Mouse (Mus musculus): ENCODE results near the gene Tmod1. TPM values are rescaled to one million over a fixed set of nuclear protein-coding genes. Genes with fewer than 3 reads are reported as not detected.

The Tmod1 gene
- polyA plus RNA-seq, 1 experiment = 22.7 TPM

DNA sequence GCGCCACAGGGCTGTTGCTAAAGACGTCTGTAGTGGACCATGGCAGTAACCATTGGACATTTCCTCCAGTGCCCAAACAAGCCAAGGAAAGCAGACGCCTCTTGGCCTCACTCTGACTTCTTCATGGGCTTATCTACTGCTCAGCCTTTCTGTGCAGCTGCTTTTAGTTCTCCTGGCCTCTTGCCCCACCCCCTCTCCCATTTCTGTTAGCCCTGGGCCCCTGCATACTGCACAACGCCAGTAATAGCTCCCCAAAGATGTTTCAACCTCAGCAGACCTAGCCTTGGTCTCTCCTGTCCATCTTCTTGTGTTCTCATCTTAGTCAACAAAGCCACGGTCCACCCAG is 3.7 kb downstream of the Tmod1 start:
- Histone ChIP-seq H3K27me3 (ENCODE audit: control insufficient read depth) (peaks cover 21% of the 10 kb centered on the region), H3K4me1 (ENCODE audit: control insufficient read depth) (peaks cover 81% of the 10 kb centered on the region), H3K9me3 (ENCODE audit: control insufficient read depth, low read length) (no peaks in the 10 kb centered on the region), H3K4me3 (replicated peaks) (peak overlapping the region; percentile 90), H3K36me3 (ENCODE audit: control insufficient read depth) (peaks cover 77% of the 10 kb centered on the region)
- TF ChIP-seq GATA1 (IDR thresholded peaks at IDR 0.05; ENCODE audit: low read length) (peak; percentile 32; the same call in 1 of the 2 replicates), TAL1 (IDR thresholded peaks at IDR 0.05; ENCODE audit: low read length) (no peak)

DNA sequence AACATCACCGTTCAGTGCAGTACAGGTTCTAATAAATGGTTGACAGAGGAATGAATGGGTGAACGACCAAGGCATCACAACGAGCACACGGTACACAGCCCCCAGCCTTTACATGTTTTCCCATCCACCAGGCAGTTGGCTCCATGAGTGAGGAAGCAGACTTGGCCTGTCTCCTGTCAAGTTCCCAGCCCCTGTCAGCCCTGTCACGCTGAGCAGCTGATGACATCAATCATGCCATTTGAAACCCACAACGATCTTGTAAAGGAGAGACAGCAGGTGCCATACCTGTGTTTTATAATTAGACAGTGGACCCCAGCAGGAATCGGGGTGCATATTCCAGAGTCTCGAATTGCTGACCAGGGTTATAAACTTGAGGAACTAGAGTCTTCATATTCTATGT is 4.6 kb downstream of the Tmod1 start:
- Histone ChIP-seq H3K9me3 (ENCODE audit: control insufficient read depth, low read length) (no peaks in the 10 kb centered on the region), H3K36me3 (ENCODE audit: control insufficient read depth) (peaks cover 86% of the 10 kb centered on the region), H3K4me3 (replicated peaks) (peak overlapping the region; percentile 90), H3K27me3 (ENCODE audit: control insufficient read depth) (peaks cover 12% of the 10 kb centered on the region), H3K4me1 (ENCODE audit: control insufficient read depth) (peaks cover 79% of the 10 kb centered on the region)
- no peak for TF ChIP-seq GATA1 (IDR thresholded peaks at IDR 0.05; ENCODE audit: low read length)
- TF ChIP-seq TAL1 (IDR thresholded peaks at IDR 0.05; ENCODE audit: low read length) = no peak

DNA sequence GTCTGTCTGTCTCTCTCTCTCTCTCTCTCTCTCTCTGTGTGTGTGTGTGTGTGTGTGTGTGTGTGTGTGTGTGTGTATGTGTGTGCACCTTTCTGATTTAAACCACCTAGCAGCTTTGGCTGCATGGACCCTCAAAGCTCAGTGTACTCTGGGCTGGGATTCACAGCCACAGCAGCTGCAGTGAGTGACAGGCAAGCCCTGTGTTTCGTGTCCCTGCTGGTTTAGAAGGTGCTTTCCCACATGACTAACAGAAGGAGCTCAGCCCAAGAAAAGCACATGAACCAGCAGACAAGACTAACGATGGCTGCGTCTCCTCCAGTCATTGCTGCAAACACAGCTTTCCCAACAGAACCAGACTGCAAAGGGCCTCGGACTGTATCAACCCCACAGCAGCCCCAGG is 9.2 kb downstream of the Tmod1 start:
- peaks cover 82% of the 10 kb centered on the region for H3K4me1 ChIP-seq (ENCODE audit: control insufficient read depth)
- no peaks in the 10 kb centered on the region; the same call in 1 of the 2 replicates for H3K27me3 ChIP-seq (ENCODE audit: control insufficient read depth)
- peaks cover 9% of the 10 kb centered on the region for H3K9me3 ChIP-seq (ENCODE audit: control insufficient read depth, low read length)
- H3K4me3 ChIP-seq (replicated peaks) = no peak overlapping the region
- H3K36me3 ChIP-seq (ENCODE audit: control insufficient read depth) = peaks cover 100% of the 10 kb centered on the region
- TF ChIP-seq GATA1 (IDR thresholded peaks at IDR 0.05; ENCODE audit: low read length) = no peak
- no peak for TF ChIP-seq TAL1 (IDR thresholded peaks at IDR 0.05; ENCODE audit: low read length)

DNA sequence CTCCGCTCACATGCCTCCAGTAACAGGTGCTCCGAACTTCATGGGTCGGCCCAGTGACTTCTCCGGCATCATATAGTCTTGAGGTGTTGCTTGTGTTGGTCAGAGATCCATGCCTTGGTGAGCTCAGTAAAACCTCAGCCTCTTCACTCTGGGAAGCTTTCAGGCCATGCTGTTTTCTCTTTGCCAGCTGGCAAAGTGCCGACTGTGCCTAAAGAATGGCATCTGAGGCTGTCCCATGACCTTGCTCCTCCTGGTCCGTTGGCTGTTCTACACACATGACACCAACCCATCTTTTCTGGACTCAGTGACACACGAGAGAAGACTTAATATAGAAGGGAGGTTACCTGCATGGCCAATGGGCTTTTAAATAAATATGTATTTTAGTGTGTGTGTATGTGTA is 9.7 kb downstream of the Tmod1 start:
- TF ChIP-seq TAL1 (IDR thresholded peaks at IDR 0.05; ENCODE audit: low read length) (no peak), GATA1 (IDR thresholded peaks at IDR 0.05; ENCODE audit: low read length) (no peak)
- H3K27me3 ChIP-seq (ENCODE audit: control insufficient read depth) = no peaks in the 10 kb centered on the region; the same call in 1 of the 2 replicates
- peaks cover 9% of the 10 kb centered on the region for H3K9me3 ChIP-seq (ENCODE audit: control insufficient read depth, low read length)
- H3K36me3 ChIP-seq (ENCODE audit: control insufficient read depth) = peaks cover 100% of the 10 kb centered on the region
- H3K4me3 ChIP-seq (replicated peaks) = no peak overlapping the region
- H3K4me1 ChIP-seq (ENCODE audit: control insufficient read depth) = peaks cover 82% of the 10 kb centered on the region

DNA sequence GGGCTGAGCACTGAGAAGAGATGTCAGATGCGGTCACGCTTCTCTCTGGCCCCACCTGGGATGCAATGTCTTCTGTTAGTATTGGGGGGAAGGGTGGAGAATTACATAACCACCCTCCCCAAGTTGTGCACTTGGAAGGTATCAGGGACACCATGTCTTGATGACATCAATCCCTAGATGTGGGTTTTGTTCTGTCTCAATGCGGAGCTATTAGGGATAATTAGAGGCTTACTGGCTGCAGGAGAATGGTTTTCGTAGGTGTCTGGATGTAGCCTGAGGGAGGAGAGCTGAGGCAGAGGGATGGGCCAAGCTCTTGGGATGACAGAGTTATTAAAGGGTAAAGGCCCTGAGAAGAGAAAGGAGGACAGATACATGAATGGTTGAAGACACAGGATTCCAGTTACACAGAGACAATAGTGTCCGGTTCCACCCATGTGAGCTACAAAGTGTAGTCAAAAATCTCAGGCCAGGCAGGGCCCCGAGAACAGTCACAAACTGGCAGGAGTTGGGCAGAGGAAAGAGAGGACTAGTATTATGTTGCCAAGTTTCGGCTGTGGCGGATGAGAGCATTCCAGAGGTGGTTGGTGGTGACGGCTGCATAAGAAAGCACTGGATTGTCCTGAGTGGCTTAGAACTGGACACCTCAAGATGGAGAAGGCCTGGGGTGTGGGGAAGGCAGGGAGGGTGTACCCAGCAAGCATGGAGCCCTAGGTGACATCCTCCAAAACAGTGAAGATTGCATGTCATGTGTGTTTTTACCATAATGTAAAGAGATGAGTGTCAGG is 14.8 kb downstream of the Tmod1 start:
- Histone ChIP-seq H3K27me3 (ENCODE audit: control insufficient read depth) (no peaks in the 10 kb centered on the region; the same call in 1 of the 2 replicates), H3K4me1 (ENCODE audit: control insufficient read depth) (peaks cover 69% of the 10 kb centered on the region), H3K4me3 (replicated peaks) (no peak overlapping the region), H3K9me3 (ENCODE audit: control insufficient read depth, low read length) (peaks cover 31% of the 10 kb centered on the region), H3K36me3 (ENCODE audit: control insufficient read depth) (peaks cover 100% of the 10 kb centered on the region)
- TF ChIP-seq TAL1 (IDR thresholded peaks at IDR 0.05; ENCODE audit: low read length) (no peak), GATA1 (IDR thresholded peaks at IDR 0.05; ENCODE audit: low read length) (no peak)

DNA sequence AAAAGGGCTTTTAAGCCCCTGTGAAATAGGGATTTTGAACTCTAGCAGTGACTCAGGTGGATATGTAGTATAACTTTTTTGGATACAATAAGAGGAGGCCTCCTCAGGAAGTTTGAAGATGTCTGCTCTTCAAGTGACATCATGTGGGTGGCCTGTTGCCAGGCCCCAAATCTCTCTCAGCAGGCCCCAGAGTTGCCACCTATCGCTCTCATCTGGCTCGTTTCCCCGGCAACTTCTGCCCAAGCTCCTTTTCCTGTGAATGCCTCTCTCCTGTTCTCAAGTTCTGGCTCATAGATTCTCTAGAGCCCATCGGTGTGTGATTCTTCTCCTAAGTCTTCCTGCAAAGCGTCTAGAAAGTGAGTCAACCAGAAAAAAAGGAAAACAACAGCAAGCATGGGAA is 17.4 kb downstream of the Tmod1 start:
- Histone ChIP-seq H3K27me3 (ENCODE audit: control insufficient read depth) (no peaks in the 10 kb centered on the region; the same call in 1 of the 2 replicates), H3K4me1 (ENCODE audit: control insufficient read depth) (peaks cover 66% of the 10 kb centered on the region), H3K4me3 (replicated peaks) (no peak overlapping the region), H3K36me3 (ENCODE audit: control insufficient read depth) (peaks cover 100% of the 10 kb centered on the region), H3K9me3 (ENCODE audit: control insufficient read depth, low read length) (peaks cover 26% of the 10 kb centered on the region)
- TF ChIP-seq GATA1 (IDR thresholded peaks at IDR 0.05; ENCODE audit: low read length) (no peak), TAL1 (IDR thresholded peaks at IDR 0.05; ENCODE audit: low read length) (no peak)

DNA sequence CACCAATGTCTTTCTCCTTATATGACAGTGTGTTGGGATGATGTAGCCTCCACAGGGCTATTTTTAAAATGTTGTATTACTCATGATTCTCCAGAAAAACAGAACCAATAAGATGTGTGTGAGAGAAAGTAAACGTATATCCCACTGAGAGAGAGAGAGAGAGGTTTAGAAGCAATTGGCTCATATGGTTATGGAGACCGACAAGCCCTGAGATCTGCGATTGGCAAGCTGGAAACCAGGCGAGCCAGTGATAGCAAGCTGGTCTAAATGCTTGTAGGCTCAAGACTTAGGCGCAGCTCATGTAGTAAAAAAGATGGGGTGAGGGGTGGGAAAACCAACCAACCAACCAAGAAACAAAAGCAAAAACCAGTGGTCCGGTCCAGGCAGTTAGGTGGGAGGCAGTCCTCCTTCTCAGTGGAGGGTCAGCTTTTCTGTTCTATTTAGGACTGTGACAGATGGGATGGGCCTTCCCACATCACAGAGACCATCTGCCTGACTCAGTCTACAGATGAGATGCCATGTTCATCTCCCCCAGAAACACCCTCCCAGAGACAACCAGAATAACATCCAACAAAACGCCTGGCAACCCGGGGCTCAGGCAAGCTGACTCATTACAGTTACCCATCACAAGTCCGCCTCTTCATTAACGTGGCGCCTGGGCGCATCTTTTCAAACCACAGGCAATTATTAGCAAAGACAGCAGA is 22.7 kb downstream of the Tmod1 start:
- Histone ChIP-seq H3K27me3 (ENCODE audit: control insufficient read depth) (no peaks in the 10 kb centered on the region; the same call in 1 of the 2 replicates), H3K36me3 (ENCODE audit: control insufficient read depth) (peaks cover 100% of the 10 kb centered on the region), H3K4me1 (ENCODE audit: control insufficient read depth) (peaks cover 34% of the 10 kb centered on the region), H3K4me3 (replicated peaks) (no peak overlapping the region), H3K9me3 (ENCODE audit: control insufficient read depth, low read length) (peaks cover 2% of the 10 kb centered on the region)
- TF ChIP-seq TAL1 (IDR thresholded peaks at IDR 0.05; ENCODE audit: low read length) (no peak), GATA1 (IDR thresholded peaks at IDR 0.05; ENCODE audit: low read length) (no peak)

DNA sequence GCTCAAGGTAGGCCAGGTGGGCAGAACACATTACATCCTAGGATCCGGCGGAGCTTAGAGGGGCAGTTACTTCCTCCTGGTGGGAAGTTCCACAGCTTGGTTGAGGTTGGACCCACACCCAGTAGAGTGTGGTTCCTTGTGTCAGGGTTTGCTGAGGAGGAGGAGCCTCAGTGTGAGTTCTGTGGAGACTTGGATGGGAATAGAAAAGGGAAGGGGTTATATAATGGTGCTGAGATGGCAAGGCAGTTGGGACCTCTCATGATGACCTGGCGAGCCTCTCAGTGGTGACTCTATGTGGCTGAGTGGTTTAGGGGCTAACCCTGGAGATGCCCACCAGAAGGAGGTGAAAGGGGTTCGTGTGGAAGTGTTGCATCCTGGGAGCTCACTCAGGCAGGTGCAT is 25.1 kb downstream of the Tmod1 start:
- no peak for TF ChIP-seq TAL1 (IDR thresholded peaks at IDR 0.05; ENCODE audit: low read length)
- no peak for TF ChIP-seq GATA1 (IDR thresholded peaks at IDR 0.05; ENCODE audit: low read length)
- Histone ChIP-seq H3K4me3 (replicated peaks) (no peak overlapping the region), H3K4me1 (ENCODE audit: control insufficient read depth) (peaks cover 29% of the 10 kb centered on the region), H3K36me3 (ENCODE audit: control insufficient read depth) (peaks cover 100% of the 10 kb centered on the region), H3K27me3 (ENCODE audit: control insufficient read depth) (no peaks in the 10 kb centered on the region; the same call in 1 of the 2 replicates), H3K9me3 (ENCODE audit: control insufficient read depth, low read length) (no peaks in the 10 kb centered on the region)

DNA sequence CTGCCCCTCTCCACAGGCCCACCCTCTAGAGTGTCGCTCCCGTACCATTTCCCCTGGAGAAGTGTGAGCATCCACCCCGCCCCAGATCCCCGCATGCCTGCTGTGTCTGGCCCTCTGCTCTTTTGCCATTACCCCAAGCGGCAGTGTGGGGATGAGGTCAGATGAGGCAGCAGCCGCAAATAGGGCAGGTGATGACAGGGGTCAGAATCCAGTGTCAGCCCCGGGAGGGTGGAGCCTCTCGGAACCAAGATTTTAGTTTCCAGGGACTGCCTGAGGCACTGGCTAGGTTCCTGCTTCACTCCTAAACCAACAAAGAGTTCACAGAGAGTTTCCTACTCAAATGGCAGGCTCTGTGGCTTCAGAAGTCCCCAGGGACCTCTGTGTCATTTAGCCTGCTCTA is 25.5 kb downstream of the Tmod1 start:
- H3K9me3 ChIP-seq (ENCODE audit: control insufficient read depth, low read length) = no peaks in the 10 kb centered on the region
- peaks cover 24% of the 10 kb centered on the region for H3K4me1 ChIP-seq (ENCODE audit: control insufficient read depth)
- no peaks in the 10 kb centered on the region; the same call in 1 of the 2 replicates for H3K27me3 ChIP-seq (ENCODE audit: control insufficient read depth)
- H3K4me3 ChIP-seq (replicated peaks) = no peak overlapping the region
- no peak for TF ChIP-seq TAL1 (IDR thresholded peaks at IDR 0.05; ENCODE audit: low read length)
- TF ChIP-seq GATA1 (IDR thresholded peaks at IDR 0.05; ENCODE audit: low read length) = no peak
- peaks cover 100% of the 10 kb centered on the region for H3K36me3 ChIP-seq (ENCODE audit: control insufficient read depth)
